Mouse (Mus musculus): ENCODE measurements at regions not wholly inside any gene's neighbourhood (a gene's known extent, or its start where the extent isn't known, plus 50 kb on each side); places are given as distances from the start of the nearest gene placed in this dataset.

DNA sequence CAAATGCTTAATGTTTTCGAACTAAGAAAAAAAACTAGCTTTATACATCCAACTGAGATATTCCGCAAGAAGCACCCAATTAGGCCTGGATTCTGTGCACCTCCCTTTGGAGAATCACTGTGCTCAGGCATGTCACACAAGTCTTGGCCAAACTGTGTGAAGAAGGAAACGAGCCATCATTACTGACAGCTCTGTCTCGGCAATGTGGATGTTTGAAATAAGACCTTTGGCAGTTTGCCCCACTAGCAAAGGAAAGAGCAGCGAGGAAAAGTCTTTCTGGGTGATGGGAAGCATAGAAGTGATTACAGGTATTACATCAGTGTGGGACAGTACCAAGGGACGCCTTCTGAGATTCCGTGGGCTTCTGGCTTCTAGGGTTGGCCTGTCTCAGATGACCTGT lies 112.6 kb upstream of the Gnao1 start:
- TF ChIP-seq GATA1 (IDR thresholded peaks at IDR 0.05; ENCODE audit: borderline replicate concordance, low read length) (no peak), FLI1 (IDR thresholded peaks at IDR 0.05; ENCODE audit: low read length) (no peak)
